8 mouse cellular contexts compared by ENCODE assay signal in genomic region chr19:37434263-37434951, GRCm38 (mm10). TPM values are rescaled to one million over a fixed set of nuclear protein-coding genes. Genes with fewer than 3 reads are reported as not detected.
DNase-seq lines count a peak whose midpoint lies in the region; ATAC-seq and TF ChIP-seq lines count a peak whose summit lies in the region.

TSS of gene Hhex (plus strand) at chr19:37434810.

- peak; percentile 92 for DNase-seq in G1E (ENCODE audit: low spot score)
- DNase-seq in c-Kit-positive CD71-negative TER-119-negative erythroid progenitor cells, embryonic 14.5 days (ENCODE audit: low read depth) = peak; percentile 70
- peak; percentile 75 for DNase-seq in gastrocnemius, postnatal 10 days
- DNase-seq in left cerebral cortex, postnatal 4 days = peak; percentile 46
- DNase-seq in right cerebral cortex, postnatal 10 days (ENCODE audit: low spot score in 2 of 2) = peak; percentile 45 to 68
- DNase-seq in urinary bladder, adult 2 months (ENCODE audit: low spot score) = peak; percentile 78

- peak within 1 kb of the TSS; percentile 92 for H3K4me3 ChIP-seq in G1E (ENCODE audit: low read depth, low read length)
- peak within 1 kb of the TSS; percentile 43 for H3K4me3 ChIP-seq in hindbrain, embryonic 16.5 days (ENCODE audit: low read length)

- H3K9ac ChIP-seq in hindbrain, embryonic 16.5 days (ENCODE audit: low read depth, low read length) = peak within 1 kb of the TSS; percentile 41

- WGBS in hindbrain, embryonic 16.5 days = under 1% methylated on average over 65 of the region's 79 CpGs

- peaks cover 47% of the 10 kb centered on the region for H3K4me1 ChIP-seq in G1E (ENCODE audit: insufficient read depth, low read depth, low read length)
- peaks cover 11% of the 10 kb centered on the region for H3K4me1 ChIP-seq in hindbrain, embryonic 16.5 days (ENCODE audit: control insufficient read depth, insufficient read depth, low read depth, low read length)

- H3K4me2 ChIP-seq in hindbrain, embryonic 16.5 days (ENCODE audit: low read length) = peak within 1 kb of the TSS; percentile 57

- intact Hi-C loops in left cerebral cortex, postnatal 4 days (cut with DNase I) = no loop called here

- H3K9me3 ChIP-seq in G1E (replicated peaks) = peaks cover 6% of the 10 kb centered on the region; the same call in 1 of the 2 replicates
- H3K9me3 ChIP-seq in hindbrain, embryonic 16.5 days (ENCODE audit: control insufficient read depth, low read length) = 0 out of 2 replicates have a peak, but pooled peaks cover 2% of the 10 kb centered on the region

- TF ChIP-seq CTCF in G1E (IDR thresholded peaks at IDR 0.05; ENCODE audit: low read depth, low read length) = no peak

- ATAC-seq in G1E (ENCODE audit: extremely low read depth, insufficient number of reproducible peaks, low FRiP score, poor library complexity, severe bottlenecking) = peak; percentile 35; the same call in 1 of the 2 replicates
- peak; percentile 49 for ATAC-seq in hindbrain, embryonic 16.5 days
- peak; percentile 34 for ATAC-seq in megakaryocyte-erythroid progenitor cell, adult 5-6 weeks (replicated peaks; ENCODE audit: low FRiP score, low TSS enrichment, poor library complexity, severe bottlenecking)

- H3K27me3 ChIP-seq in G1E (ENCODE audit: insufficient read depth, low read length) = peaks cover 5% of the 10 kb centered on the region; the same call in 1 of the 2 replicates
- peaks cover 49% of the 10 kb centered on the region for H3K27me3 ChIP-seq in hindbrain, embryonic 16.5 days (replicated peaks; ENCODE audit: control insufficient read depth, insufficient read depth, low read length)

- peak within 1 kb of the TSS; percentile 13; the same call in 1 of the 2 replicates for H3K27ac ChIP-seq in hindbrain, embryonic 16.5 days (ENCODE audit: low read depth, low read length)

- peaks cover 50% of the 10 kb centered on the region for H3K36me3 ChIP-seq in G1E (replicated peaks)
- H3K36me3 ChIP-seq in hindbrain, embryonic 16.5 days (ENCODE audit: control insufficient read depth, insufficient read depth, low read length) = no peaks in the 10 kb centered on the region

RNA-seq across cellular contexts. Expression of gene Hhex, which starts in this region (rescaled TPM):
- total RNA-seq in G1E (2014; fragmentation: Nextera tagmentation) (70.5 and 74.0 TPM in 2 replicates), G1E (2017) (33.6 and 45.2 TPM in 2 replicates)
- polyA plus RNA-seq in G1E (2012) = 214 and 327 TPM in 2 replicates
- 1 to 10 TPM; 3.5 to 5.7 TPM for total RNA-seq in gastrocnemius, postnatal 10 days (2021)
- polyA plus RNA-seq in hindbrain, embryonic 16.5 days (2015; fragmentation: Nextera tagmentation; extraction: Ambion mirVana) = 4.7 and 5.5 TPM in 2 replicates
- total RNA-seq in left cerebral cortex, postnatal 4 days (2021) = 1 to 10 TPM; 1.8 to 2.8 TPM
- 51.2 and 63.8 TPM in 2 replicates for total RNA-seq in megakaryocyte-erythroid progenitor cell, adult 5-6 weeks (2014; fragmentation: Nextera tagmentation)
- 33.5 and 34.2 TPM in 2 replicates for total RNA-seq in megakaryocyte-erythroid progenitor cell, adult 5-6 weeks (2017)
- polyA plus RNA-seq in urinary bladder, adult 2 months (2012; rRNA removed) = 4.7 and 5.3 TPM in 2 replicates

Comparison
In these comparisons a context has a peak if more than half of its experiments do, and no peak if none do; other contexts are left out.
1. Peak in every context shown above with its lines: DNase-seq, ATAC-seq, H3K4me3 ChIP-seq and H3K27ac ChIP-seq.
2. RNA of gene Hhex (total RNA-seq): 33.6 to 74.0 TPM in G1E and 33.5 to 63.8 TPM in megakaryocyte-erythroid progenitor cell, adult 5-6 weeks; 3.5 to 5.7 TPM in gastrocnemius, postnatal 10 days and 1.8 to 2.8 TPM in left cerebral cortex, postnatal 4 days; every median in the first group is over 4 times any median in the second.
3. RNA of gene Hhex (polyA plus RNA-seq): 214 to 327 TPM in G1E; 4.7 to 5.5 TPM in hindbrain, embryonic 16.5 days and 4.7 to 5.3 TPM in urinary bladder, adult 2 months; every median in the first group is over 10 times any median in the second.